Mouse (Mus musculus): Measurements from ENCODE around the gene Mier2.

The Mier2 gene

GRCm38 (mm10) chr10:79574350-79574749 is 19.4 kb upstream of the Mier2 start:
- no peak for DNase-seq

GRCm38 (mm10) chr10:79573611-79574010 is 18.6 kb upstream of the Mier2 start:
- no peak for DNase-seq

- DNase-seq, result no peak
Observed at GRCm38 (mm10) chr10:79571314-79571713, 16.3 kb upstream of the Mier2 start.

GRCm38 (mm10) chr10:79569921-79570320 is 14.9 kb upstream of the Mier2 start:
- no peak for DNase-seq

GRCm38 (mm10) chr10:79559716-79560115 is 4.7 kb upstream of the Mier2 start:
- DNase-seq, result no peak

- DNase-seq, result no peak
Observed at GRCm38 (mm10) chr10:79557496-79557895, 2.5 kb upstream of the Mier2 start.

GRCm38 (mm10) chr10:79556951-79557350 is 2.0 kb upstream of the Mier2 start:
- no peak for DNase-seq

- no peak for DNase-seq
Observed at GRCm38 (mm10) chr10:79555238-79555724, 282 bp upstream of the Mier2 start.

- DNase-seq, result no peak
Observed at GRCm38 (mm10) chr10:79553691-79554090, 1.3 kb downstream of the Mier2 start.

- DNase-seq, result no peak
Observed at GRCm38 (mm10) chr10:79553176-79553575, 1.8 kb downstream of the Mier2 start.

GRCm38 (mm10) chr10:79552531-79552930 is 2.5 kb downstream of the Mier2 start:
- no peak for DNase-seq

GRCm38 (mm10) chr10:79550366-79550765 is 4.6 kb downstream of the Mier2 start:
- DNase-seq, result no peak

GRCm38 (mm10) chr10:79548971-79549723 is 5.9 kb downstream of the Mier2 start:
- DNase-seq, result no peak

GRCm38 (mm10) chr10:79548546-79548945 is 6.5 kb downstream of the Mier2 start:
- DNase-seq, result no peak

- no peak for DNase-seq
Observed at GRCm38 (mm10) chr10:79547148-79547675, 7.8 kb downstream of the Mier2 start.

- DNase-seq, result no peak
Observed at GRCm38 (mm10) chr10:79546483-79546882, 8.5 kb downstream of the Mier2 start.

GRCm38 (mm10) chr10:79545891-79546290 is 9.1 kb downstream of the Mier2 start:
- no peak for DNase-seq

- no peak for DNase-seq
Observed at GRCm38 (mm10) chr10:79544631-79545030, 10.4 kb downstream of the Mier2 start.

- DNase-seq, result no peak
Observed at GRCm38 (mm10) chr10:79543884-79544597, 11.0 kb downstream of the Mier2 start.

- no peak for DNase-seq
Observed at GRCm38 (mm10) chr10:79542171-79542570, 12.8 kb downstream of the Mier2 start.

GRCm38 (mm10) chr10:79541522-79541921 is 13.5 kb downstream of the Mier2 start:
- peak; percentile 59 for DNase-seq

GRCm38 (mm10) chr10:79540746-79541145 is 14.3 kb downstream of the Mier2 start:
- no peak for DNase-seq

- no peak for DNase-seq
Observed at GRCm38 (mm10) chr10:79539701-79540495, 15.1 kb downstream of the Mier2 start.
